Mouse (Mus musculus): Measurements from ENCODE around the gene Dnajc9.

The Dnajc9 gene

GRCm38 (mm10) chr14:20388441-20389129, at the start of gene Dnajc9:
TSS of gene Dnajc9 (minus strand) at chr14:20388910.
- DNase-seq, result peak; percentile 97

GRCm38 (mm10) chr14:20436976-20437375, 48.3 kb upstream of the Dnajc9 start:
- no peak for DNase-seq

- no peak for DNase-seq
Observed at GRCm38 (mm10) chr14:20432420-20432819, 43.7 kb upstream of the Dnajc9 start.

GRCm38 (mm10) chr14:20431726-20432125, 43.0 kb upstream of the Dnajc9 start:
- no peak for DNase-seq

- no peak for DNase-seq
Observed at GRCm38 (mm10) chr14:20429833-20430232, 41.1 kb upstream of the Dnajc9 start.

GRCm38 (mm10) chr14:20428593-20428992, 39.9 kb upstream of the Dnajc9 start:
- no peak for DNase-seq

GRCm38 (mm10) chr14:20423046-20423445, 34.3 kb upstream of the Dnajc9 start:
- DNase-seq, result no peak

- no peak for DNase-seq
Observed at GRCm38 (mm10) chr14:20422257-20422656, 33.5 kb upstream of the Dnajc9 start.

GRCm38 (mm10) chr14:20400071-20400470, 11.4 kb upstream of the Dnajc9 start:
- DNase-seq, result peak; percentile 49

- DNase-seq, result peak; percentile 32
Observed at GRCm38 (mm10) chr14:20398864-20399263, 10.2 kb upstream of the Dnajc9 start.

- no peak for DNase-seq
Observed at GRCm38 (mm10) chr14:20397220-20397619, 8.5 kb upstream of the Dnajc9 start.

- DNase-seq, result peak; percentile 99
Observed at GRCm38 (mm10) chr14:20393205-20393913, 4.6 kb upstream of the Dnajc9 start, which contains the start of gene Mrps16. TSS of gene Mrps16 (minus strand) at chr14:20393634.

GRCm38 (mm10) chr14:20392326-20392725, 3.6 kb upstream of the Dnajc9 start:
- DNase-seq, result no peak

GRCm38 (mm10) chr14:20389446-20390079, 853 bp upstream of the Dnajc9 start:
- no peak for DNase-seq

- DNase-seq, result no peak
Observed at GRCm38 (mm10) chr14:20379753-20380430, 8.8 kb downstream of the Dnajc9 start.

GRCm38 (mm10) chr14:20379087-20379640, 9.5 kb downstream of the Dnajc9 start:
- DNase-seq, result no peak

GRCm38 (mm10) chr14:20378313-20379061, 10.2 kb downstream of the Dnajc9 start:
- DNase-seq, result peak; percentile 71

- DNase-seq, result no peak
Observed at GRCm38 (mm10) chr14:20377112-20377521, 11.6 kb downstream of the Dnajc9 start.

GRCm38 (mm10) chr14:20371854-20372253, 16.9 kb downstream of the Dnajc9 start:
- DNase-seq, result no peak

- DNase-seq, result no peak
Observed at GRCm38 (mm10) chr14:20370798-20371197, 17.9 kb downstream of the Dnajc9 start.

- DNase-seq, result no peak
Observed at GRCm38 (mm10) chr14:20368271-20368670, 20.4 kb downstream of the Dnajc9 start.

GRCm38 (mm10) chr14:20363230-20363629, 25.5 kb downstream of the Dnajc9 start:
- DNase-seq, result no peak
